Mouse (Mus musculus): ENCODE measurements around the gene A230072I06Rik.

DNA sequence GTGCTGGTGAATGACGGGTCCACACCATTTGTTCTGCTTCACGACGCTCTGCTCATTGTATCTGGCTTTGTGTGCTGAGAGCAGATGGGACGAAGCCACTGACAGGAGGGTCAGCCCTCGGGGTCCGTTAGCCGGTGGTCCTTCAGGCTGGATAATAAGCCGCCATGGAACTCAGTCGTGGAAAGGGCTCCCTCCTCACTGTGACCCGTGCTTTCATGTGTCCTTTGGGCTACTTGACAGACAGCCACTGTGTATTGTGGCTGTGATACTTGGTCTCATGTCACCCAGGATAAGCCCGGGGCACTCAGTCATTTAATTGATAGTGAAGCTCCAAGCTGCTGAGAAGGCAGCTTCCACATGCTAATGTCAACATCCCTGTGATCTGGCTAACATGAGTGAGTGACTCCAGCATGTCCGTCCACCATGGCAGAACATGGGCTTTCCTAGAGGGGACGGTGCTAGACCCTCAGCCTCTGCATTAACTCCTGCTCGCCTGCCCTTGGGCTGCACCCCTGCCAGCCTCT, 10.3 kb upstream of the A230072I06Rik start:
- TF ChIP-seq CTCF (IDR thresholded peaks at IDR 0.05; ENCODE audit: low read depth) (no peak), EP300 (IDR thresholded peaks at IDR 0.05; ENCODE audit: low read depth) (no peak)
